Mouse (Mus musculus) layer of hippocampus, adult 9-11 months (tissue): ENCODE results near the gene Zbtb48.
"Not testable (repeated sequence)": the region's sequence is repeated elsewhere in the genome, so short reads cannot be mapped to it uniquely, and the experiment has no call there.

ENCODE experiments used
- DNase-seq: peaks from one replicate; pipeline ENCODE4 v3.0.0; 2022

Gene Zbtb48

GRCm38 (mm10) chr4:152027524-152027923 lies at the start of gene Zbtb48:
TSS of gene Zbtb48 (minus strand) at chr4:152027671.
- DNase-seq: peak; percentile 98

DNA sequence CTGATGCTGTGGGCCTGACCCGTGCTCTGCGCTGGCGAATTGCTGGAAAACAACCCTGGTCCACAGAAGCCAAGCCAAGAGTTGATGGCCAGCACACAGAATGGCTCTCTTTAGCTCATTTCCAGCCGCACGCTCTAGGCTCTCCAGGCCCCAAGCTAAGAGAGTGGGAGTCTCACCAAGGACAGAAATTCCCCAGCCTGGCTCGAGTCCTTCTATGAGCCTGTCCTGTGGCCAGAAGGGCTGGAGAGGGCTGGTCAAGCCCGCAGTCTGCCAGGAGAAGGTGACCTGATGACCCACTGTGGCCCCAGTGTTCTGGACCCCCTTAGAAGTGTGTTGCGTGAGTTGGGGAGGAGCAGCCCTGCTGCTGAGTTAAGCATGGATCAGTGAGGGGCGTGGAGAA lies 49.7 kb upstream of the Zbtb48 start:
- no peak for DNase-seq

DNA sequence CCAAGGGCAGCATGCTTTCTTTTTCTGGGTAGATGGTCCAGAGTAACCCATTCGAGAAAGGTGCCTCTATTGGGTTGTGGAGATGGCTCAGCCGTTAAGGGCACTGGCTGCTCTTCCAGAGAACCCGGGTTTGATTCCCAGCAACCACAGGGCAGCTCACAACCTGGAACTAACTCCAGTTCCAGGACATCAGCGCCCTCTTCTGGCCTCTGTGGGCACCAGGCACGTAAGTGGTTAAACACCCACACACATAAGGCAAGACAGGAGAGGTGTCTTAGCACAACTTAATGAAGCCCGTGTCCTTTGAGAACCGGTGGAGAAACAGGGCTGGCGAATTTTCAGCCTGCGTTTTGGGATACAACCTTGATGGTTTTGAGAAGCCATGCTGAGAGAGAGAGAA lies 47.1 kb upstream of the Zbtb48 start:
- no peak for DNase-seq

DNA sequence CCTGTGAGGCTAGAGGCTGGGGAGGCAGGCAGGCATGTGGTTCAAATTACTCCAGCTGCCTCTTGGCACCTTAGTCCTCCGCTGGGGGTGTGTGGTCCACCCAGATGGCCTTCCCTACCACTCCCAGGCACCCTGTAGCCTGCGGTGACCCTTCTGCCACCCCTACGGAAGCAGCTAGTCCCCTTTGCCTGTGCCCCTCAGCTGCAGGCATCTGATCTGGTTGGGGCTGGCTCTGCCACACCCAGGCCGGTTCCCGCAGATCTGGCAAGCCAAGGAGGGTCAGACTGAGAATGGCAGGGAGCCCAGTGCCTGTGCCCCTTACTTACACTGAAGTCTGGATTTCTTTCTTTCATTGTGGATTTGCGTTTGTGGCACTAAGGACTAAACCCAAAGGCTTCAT lies 46.2 kb upstream of the Zbtb48 start:
- DNase-seq: no peak

DNA sequence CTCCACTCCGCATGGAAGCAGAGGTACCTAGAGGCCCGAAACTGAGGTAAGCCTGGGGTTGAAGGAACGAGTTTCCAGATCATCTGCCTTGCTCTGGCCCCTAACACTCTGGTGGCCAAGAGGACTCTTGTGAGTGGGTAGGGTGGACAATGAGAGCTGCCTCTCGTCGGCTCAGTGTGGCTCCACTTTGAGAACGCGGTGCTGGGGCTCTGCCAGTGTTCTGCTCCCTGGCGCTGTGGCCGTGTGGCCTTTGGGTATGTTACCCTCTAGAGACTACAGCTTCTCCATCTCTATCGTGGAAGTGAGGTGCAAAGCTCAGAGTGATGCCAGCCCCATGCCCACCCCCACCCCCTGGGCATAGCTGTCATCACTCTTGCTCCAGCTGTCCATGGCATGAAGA lies 45.2 kb upstream of the Zbtb48 start:
- DNase-seq: no peak

DNA sequence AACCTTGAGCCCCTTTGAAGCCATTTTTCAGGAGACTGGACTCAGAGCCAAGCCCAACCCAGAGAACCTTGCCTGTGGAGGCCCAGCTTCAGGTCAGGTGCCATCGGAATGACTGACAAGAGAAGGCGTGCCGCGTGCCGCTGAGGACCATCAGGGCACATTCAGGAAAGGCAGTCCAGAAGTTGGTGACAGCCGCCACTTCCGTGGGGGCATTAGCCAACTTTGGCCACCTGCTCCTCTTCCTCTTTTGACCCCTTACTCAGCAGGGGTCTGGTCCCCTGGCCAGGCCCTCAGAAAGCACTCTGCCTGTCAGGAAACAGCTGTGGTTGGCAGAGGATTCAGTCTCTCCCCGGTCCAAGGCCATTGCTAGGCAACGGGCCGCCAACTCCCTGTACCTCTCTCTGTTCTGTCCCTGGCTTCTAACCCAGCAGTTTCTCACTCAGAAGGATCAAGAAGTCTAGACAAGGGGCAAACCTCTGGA lies 44.7 kb upstream of the Zbtb48 start, which contains the start of gene Plekhg5:
Plekhg5 (plus strand) TSS at position 378 of the 481 bp plus-strand sequence.
- peak; percentile 42 for DNase-seq

DNA sequence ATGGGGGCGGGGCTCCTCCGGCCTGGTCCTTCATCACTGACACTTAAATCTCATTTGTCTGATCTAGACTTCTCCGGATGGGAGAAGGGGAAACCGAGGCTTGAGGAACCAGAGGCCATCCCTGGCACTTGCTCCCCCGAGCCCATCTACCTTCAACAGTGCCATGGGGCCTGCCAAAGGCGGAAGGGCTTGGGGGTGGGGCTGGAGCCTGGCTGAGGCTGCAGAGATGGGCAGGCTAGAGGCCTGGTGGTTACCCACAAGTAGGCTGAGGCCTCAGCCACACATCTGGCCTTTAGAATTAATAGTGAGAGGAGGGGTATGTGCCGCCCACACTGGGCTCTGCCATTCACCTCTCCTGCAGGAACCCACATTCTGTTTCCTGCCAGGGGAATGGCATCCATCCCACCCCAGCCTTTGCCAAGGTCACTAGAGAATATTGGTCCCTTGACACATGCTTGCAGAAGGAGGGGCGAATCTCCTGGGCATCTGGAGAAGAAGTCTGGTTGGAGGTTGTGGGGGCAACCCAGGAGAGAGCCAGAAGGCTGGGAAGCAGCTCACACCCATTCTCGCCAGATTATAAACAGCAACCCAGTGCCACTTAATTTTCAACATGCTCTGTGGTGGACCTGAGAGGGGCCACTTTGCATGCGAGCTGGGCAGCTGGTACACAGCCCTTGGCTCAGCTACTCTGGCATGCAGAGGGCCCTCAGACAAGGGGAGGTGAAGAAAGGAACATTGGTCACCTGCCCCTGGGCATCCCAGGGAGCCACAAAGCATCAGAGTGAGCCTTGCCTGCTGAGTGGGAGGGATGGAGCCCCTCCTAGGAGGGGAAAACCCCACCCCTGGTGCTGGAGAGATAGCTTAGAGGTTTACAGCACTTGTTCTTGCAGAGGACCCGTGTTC lies 43.3 kb upstream of the Zbtb48 start:
- no peak for DNase-seq

GRCm38 (mm10) chr4:152069245-152069644 lies 41.8 kb upstream of the Zbtb48 start:
- DNase-seq: no peak

GRCm38 (mm10) chr4:152068166-152068724 lies 40.8 kb upstream of the Zbtb48 start:
- DNase-seq: no peak

DNA sequence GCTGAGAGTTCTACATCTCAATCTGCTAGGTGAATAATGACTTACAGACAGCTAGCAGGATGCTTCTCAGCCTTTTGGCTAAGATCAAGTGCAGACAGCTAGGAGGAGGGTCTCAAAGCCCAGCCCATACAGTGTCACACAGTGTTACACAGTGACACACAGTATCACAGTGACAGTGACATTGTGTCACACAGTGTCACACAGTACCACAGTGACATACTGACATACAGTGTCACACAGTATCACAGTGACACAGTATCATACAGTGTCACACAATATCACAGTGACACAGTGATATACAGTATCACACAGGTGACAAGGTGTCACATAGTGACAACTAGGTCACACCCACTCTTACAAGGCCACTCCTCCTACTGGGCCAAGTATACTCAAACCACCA lies 39.8 kb upstream of the Zbtb48 start:
- no peak for DNase-seq

DNA sequence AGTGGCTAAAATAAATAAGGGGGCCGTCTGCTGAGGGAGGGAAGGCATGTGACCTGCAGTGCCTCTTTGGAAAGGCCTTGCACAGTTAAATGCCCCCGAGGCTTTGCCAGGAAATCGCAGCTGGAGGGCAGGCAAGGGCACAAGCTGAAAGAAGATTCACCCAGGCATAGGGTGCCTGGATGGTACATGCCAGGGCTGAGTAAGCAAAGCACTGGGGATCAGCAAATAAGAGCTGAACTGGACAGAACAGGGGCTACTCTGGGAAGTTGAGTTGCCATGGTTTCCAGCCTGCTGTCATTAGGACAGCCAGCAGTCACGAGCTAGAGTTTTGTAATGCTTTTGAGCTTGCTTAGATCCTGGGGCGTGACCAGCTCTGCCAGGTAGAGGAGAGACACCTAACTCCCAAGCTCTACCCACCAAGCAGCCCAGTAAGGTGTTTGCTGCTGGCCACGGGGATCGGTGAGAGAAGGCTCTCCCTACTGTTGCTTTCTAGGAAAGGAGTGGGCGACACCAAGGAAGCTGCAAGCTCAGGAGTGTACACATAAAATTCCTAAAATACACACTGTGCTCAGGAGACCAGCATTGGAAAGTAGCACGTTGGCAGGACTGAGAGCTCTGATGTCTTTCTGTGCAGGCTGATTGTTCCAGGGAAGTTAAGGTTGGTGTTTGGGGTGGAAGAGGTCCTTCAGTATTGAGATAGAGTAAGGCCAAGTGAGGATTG lies 35.1 kb upstream of the Zbtb48 start:
- no peak for DNase-seq

DNA sequence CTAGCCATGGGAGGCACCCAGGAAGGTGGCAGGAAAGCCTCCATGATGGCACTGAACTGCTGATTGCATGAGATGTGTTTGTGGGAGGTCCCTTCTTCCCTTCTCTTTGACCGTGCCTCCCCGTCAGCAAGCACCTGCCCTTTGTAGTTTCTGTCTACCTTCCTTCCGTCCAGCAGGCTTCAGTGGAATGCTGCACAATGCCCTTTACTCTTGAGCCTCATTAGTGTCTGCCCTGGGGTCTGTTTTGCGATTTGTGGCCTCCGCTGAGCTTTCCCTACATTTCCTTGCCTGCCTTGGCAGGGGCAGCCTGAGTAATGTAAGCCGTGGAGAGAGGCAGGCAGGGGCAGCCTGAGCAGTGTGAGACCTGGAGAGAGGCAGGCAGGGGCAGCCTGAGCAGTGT lies 17.1 kb upstream of the Zbtb48 start:
- no peak for DNase-seq

GRCm38 (mm10) chr4:152043171-152043570 lies 15.7 kb upstream of the Zbtb48 start:
- no peak for DNase-seq

DNA sequence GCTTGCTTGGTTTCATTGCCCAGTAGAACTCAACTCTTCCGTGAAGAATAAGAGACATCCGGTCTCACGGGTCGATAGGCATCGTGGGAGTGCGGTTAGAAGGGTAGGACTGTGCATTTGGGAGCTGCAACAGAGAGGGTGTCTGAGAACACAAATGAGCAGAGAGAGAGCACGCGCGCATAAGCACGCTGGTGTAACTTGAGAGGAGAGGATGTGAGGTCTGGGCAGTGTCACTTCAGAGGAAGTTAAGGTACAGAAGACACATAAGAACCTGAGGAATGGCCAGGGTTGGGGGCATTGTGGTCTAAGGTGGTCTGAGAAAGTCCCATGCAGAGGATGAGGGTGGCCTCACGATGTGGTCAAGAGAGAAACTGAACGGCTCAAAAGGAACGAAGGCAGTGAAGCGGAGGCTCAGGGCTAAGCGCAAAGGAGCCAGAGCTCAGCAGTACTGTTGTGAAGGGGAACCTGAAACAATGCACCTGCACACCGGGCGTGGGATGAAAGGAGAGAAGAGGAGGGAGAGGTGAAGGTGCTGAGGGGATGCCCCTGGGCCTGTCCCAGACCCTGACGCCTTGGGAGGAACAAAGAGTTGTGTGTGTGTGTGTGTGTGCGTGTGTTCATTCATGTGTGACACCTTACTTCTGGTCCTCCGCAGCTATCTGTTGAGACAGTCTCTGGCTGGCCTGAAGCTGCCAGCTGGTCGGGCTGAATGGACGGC lies 14.6 kb upstream of the Zbtb48 start:
- no peak for DNase-seq

GRCm38 (mm10) chr4:152039831-152040310 lies 12.4 kb upstream of the Zbtb48 start:
- no peak for DNase-seq

GRCm38 (mm10) chr4:152038985-152039830 lies 11.7 kb upstream of the Zbtb48 start, which contains the start of gene Nol9:
TSS of gene Nol9 (plus strand) at chr4:152039321.
- DNase-seq: peak; percentile 88

DNA sequence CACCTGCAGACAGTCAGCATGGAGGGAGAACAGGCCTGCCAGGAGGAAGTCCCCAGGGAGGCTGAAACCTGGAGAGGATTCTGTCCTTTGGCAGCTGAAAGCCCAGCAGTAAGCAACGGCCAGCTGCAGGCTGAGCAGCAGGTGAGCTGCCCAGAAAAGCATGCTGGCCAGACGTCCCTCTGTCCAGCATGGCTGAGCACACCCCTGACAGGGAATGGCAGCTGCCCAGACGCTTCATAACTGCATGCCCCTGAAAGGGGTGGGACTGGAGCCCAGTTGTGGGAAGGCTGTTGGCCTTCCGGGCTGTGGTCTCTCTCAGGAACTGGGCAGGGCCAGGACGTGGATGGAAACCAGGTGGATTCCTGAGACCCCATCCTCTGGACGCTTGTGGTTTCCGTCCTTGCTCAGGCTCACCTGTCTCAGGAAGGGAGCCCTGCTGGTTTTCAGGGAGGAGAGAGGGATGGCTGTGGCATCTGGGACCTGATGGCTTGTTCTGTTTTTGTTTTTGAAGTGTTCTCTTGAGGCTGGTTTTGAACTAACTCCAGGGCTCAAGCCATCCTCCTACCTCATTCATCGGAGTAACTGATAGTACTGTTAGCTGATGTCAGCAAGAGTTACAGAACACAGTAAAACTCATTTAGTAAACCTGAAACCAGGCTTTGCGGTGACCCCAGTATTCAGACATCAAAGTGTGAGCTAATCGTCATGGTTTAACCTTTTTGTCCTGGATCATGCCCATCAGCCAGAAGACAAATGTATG lies 10.9 kb upstream of the Zbtb48 start, which contains the start of gene Tas1r1:
Tas1r1 (minus strand) TSS at position 344 of the 760 bp plus-strand sequence.
- no peak for DNase-seq

GRCm38 (mm10) chr4:152036464-152036863 lies 9.0 kb upstream of the Zbtb48 start:
- not testable (repeated sequence) for DNase-seq

DNA sequence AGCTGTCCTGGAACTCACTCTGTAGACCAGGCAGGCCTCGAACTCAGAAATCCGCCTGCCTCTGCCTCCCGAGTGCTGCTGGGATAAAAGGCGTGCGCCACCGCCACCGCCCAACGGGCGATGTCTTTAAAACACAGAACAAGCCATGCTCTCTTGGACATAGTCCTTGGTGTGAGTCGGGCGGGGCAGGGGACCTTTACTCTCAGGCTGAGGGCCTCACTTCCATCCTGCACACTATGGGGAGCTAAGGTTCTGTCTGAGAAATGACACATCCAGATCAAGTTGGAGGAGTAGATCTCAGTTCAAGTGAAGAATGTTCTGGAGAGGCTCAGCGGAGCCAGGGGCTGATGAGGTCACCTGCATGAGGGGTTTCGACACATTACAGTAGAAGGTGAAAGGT lies 5.5 kb upstream of the Zbtb48 start:
- DNase-seq: no peak

DNA sequence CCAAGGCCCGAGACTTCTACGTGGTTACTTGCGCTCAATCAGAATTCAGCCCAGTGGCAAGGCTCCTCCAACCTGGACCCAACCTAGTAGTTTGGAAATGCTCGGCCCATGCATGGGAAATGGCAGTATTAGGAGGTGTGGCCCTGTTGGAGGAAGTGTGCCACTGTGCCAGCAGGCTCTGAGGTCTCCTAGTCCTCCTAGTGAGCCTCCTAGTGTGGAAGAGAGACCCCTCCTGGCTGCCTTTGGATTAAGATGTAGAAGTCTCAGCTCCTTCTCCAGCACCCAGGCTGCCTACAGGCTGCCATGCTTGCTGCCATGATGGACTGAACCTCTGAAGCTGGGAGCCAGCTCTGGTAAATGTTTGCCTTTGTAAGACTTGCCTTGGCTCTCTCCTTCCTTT lies 2.5 kb upstream of the Zbtb48 start:
- DNase-seq: peak; percentile 16

DNA sequence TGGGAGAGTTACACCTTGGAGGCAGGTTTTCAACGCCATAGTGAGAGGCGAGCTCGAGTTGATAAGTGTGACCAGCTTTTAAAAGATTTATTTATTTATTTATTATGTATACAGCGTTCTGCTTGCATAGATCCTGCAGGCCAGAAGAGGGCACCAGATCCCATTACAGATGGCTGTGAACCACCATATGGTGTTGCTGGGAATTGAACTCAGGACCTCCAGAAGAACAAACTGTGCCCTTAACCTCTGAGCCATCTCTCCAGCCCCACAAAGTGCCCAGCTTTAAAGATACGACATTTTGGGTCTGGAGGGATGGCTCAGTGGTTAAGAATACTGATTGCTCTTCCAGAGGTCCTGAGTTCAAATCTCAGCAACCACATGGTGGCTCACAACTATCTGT lies 1.6 kb upstream of the Zbtb48 start:
- DNase-seq: no peak
